11 mouse cellular contexts compared by ENCODE assay signal in the genomic region with DNA sequence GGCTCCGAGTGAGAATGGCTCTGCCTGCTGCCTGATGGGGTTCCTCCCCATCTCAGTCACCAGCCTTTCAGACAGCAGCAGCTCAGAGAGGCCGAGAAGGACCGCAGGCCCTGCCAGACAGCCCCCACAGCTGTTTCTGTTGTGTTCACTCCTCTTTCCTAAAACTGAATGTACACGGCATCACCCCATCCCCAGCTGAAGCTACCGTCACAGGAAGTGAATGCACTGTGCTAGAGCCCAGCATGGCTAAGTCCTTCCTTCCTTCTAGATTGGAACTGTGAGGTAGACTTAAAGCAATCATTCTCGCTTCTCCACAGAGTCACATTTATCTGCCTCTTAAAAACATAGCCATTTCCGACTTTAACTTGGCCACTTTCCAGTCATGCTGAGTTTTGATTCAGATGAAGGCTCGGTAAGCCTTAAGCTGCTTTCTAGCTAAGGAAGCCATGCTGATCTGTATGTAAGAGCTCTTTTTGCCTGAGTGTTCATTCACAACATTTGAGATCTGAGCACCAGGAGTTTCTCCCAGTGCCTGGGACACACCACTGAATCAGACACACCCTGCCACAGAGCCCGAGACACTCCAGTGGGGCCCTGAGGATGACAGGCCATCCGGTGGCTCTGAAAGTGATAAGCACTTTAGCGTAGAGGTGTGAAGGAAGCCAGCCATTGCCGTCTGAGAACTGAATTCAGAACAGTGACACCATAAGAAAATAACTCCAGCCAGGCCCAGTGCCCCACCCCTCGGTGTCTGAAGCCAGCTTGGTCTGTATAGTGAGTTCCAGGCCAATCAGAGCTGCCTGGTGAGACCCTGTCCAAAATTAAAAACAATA. TPM values are rescaled to one million over a fixed set of nuclear protein-coding genes. Genes with fewer than 3 reads are reported as not detected.
DNase-seq lines count a peak whose midpoint lies in the region; ATAC-seq and TF ChIP-seq lines count a peak whose summit lies in the region.
"Had no signal": no experiment of that assay in that cellular context is flagged by ENCODE, and none has a peak within 500 bp of the region (broad histone marks: within the 10 kb centered on the region; RNA-seq: fewer than 3 reads in every experiment).

No protein-coding gene starts in this region.

- H3K27me3 ChIP-seq in hindbrain, embryonic 12.5 days: no peaks in the 10 kb centered on the region
- no peaks in the 10 kb centered on the region for H3K27me3 ChIP-seq in hindbrain, embryonic 10.5 days (ENCODE audit: insufficient read depth, poor library complexity, severe bottlenecking)
- H3K27me3 ChIP-seq in limb, embryonic 14.5 days (ENCODE audit: control insufficient read depth, insufficient read depth, low read length): no peaks in the 10 kb centered on the region
- H3K27me3 ChIP-seq: liver, embryonic 12.5 days had no signal

- H3K36me3 ChIP-seq in hindbrain, embryonic 12.5 days: peaks cover 6% of the 10 kb centered on the region; the same call in 1 of the 2 replicates
- H3K36me3 ChIP-seq in hindbrain, embryonic 10.5 days: peaks cover 72% of the 10 kb centered on the region
- H3K36me3 ChIP-seq in limb, embryonic 14.5 days (ENCODE audit: control insufficient read depth, insufficient read depth, low read length): 0 out of 2 replicates have a peak, but pooled peaks cover 4% of the 10 kb centered on the region
- H3K36me3 ChIP-seq: liver, embryonic 12.5 days had no signal

- no peaks in the 10 kb centered on the region for H3K9me3 ChIP-seq in hindbrain, embryonic 12.5 days (replicated peaks)
- no peaks in the 10 kb centered on the region for H3K9me3 ChIP-seq in hindbrain, embryonic 10.5 days
- H3K9me3 ChIP-seq in limb, embryonic 14.5 days (ENCODE audit: control insufficient read depth, low read length): no peaks in the 10 kb centered on the region
- H3K9me3 ChIP-seq: liver, embryonic 12.5 days had no signal

- no peak for DNase-seq in hindbrain, embryonic 10.5 days (ENCODE audit: low spot score)
- DNase-seq in brain, adult 2 months (ENCODE audit: low read depth, low spot score): peak; percentile 36
- peak; percentile 53 for DNase-seq in limb, embryonic 14.5 days (ENCODE audit: low spot score)
- no peak for DNase-seq in adrenal gland, adult 8-10 months
- DNase-seq in right cerebral cortex, adult 18-20 months: no peak

- WGBS in hindbrain, embryonic 12.5 days: 78% methylated on average over 13 of the region's 13 CpGs
- 82% methylated on average over 13 of the region's 13 CpGs for WGBS in hindbrain, embryonic 10.5 days
- 53% methylated on average over 13 of the region's 13 CpGs for WGBS in limb, embryonic 14.5 days

- H3K9ac ChIP-seq in hindbrain, embryonic 12.5 days: no peak overlapping the region
- no peak overlapping the region; the same call in 1 of the 2 replicates for H3K9ac ChIP-seq in limb, embryonic 14.5 days (ENCODE audit: low read depth, low read length, severe bottlenecking)
- H3K9ac ChIP-seq: liver, embryonic 12.5 days had no signal

- peaks cover 16% of the 10 kb centered on the region for H3K4me1 ChIP-seq in hindbrain, embryonic 12.5 days
- peaks cover 12% of the 10 kb centered on the region for H3K4me1 ChIP-seq in hindbrain, embryonic 10.5 days (replicated peaks)
- H3K4me1 ChIP-seq in limb, embryonic 14.5 days (ENCODE audit: control insufficient read depth, insufficient read depth, low read length): peaks cover 21% of the 10 kb centered on the region

- no peak for TF ChIP-seq POLR2A in limb, embryonic 14.5 days (IDR thresholded peaks at IDR 0.05; ENCODE audit: borderline replicate concordance, extremely low read depth, insufficient read depth, insufficient read length)

- ATAC-seq in hindbrain, embryonic 12.5 days (ENCODE audit: low FRiP score): 0 out of 2 replicates have a peak, but pooled peaks have one; percentile 3
- peak; percentile 77 for ATAC-seq in common myeloid progenitor, adult 5-6 weeks (replicated peaks; ENCODE audit: low read depth, poor library complexity, severe bottlenecking)
- ATAC-seq in limb, embryonic 14.5 days (ENCODE audit: low FRiP score, low read depth): no peak
- ATAC-seq: activated CD4-positive, CD25-positive, alpha-beta regulatory T cell, adult 4 months; liver, embryonic 12.5 days had no signal

- no peak overlapping the region for H3K4me2 ChIP-seq in hindbrain, embryonic 12.5 days (replicated peaks)
- H3K4me2 ChIP-seq in limb, embryonic 14.5 days (replicated peaks; ENCODE audit: low read depth, low read length, severe bottlenecking): no peak overlapping the region
- H3K4me2 ChIP-seq: liver, embryonic 12.5 days had no signal

- H3K4me3 ChIP-seq in hindbrain, embryonic 12.5 days: no peak overlapping the region
- no peak overlapping the region for H3K4me3 ChIP-seq in hindbrain, embryonic 10.5 days
- no peak overlapping the region for H3K4me3 ChIP-seq in limb, embryonic 14.5 days (replicated peaks; ENCODE audit: low read length)
- H3K4me3 ChIP-seq: layer of hippocampus, adult 2 months; liver, embryonic 12.5 days had no signal

- peak overlapping the region; percentile 52 for H3K27ac ChIP-seq in hindbrain, embryonic 12.5 days
- no peak overlapping the region for H3K27ac ChIP-seq in hindbrain, embryonic 10.5 days
- peak overlapping the region; percentile 33; the same call in 1 of the 2 replicates for H3K27ac ChIP-seq in limb, embryonic 14.5 days (replicated peaks; ENCODE audit: low read depth, low read length)
- H3K27ac ChIP-seq: layer of hippocampus, adult 2 months; liver, embryonic 12.5 days had no signal

RNA-seq across cellular contexts. Expression of gene Slc10a6, which starts 33.6 kb away (rescaled TPM):
- polyA plus RNA-seq in hindbrain, embryonic 12.5 days (2016; fragmentation: Nextera tagmentation; extraction: Ambion mirVana): 0.21 and 0.26 TPM in 2 replicates
- 0.15 and 0.25 TPM in 2 replicates for polyA plus RNA-seq in hindbrain, embryonic 10.5 days (2016; fragmentation: Nextera tagmentation; extraction: Ambion mirVana)
- total RNA-seq in common myeloid progenitor, adult 5-6 weeks (2017): not detected in 2 replicates
- 0.45 and 0.47 TPM in 2 replicates for polyA plus RNA-seq in limb, embryonic 14.5 days (2012; rRNA removed)
- 0.82 and 0.89 TPM in 2 replicates for polyA plus RNA-seq in limb, embryonic 14.5 days (2014; fragmentation: Nextera tagmentation; extraction: Ambion mirVana)
- 1 to 10 TPM; 1.2 to 3.6 (median 1.9) TPM for total RNA-seq in adrenal gland, adult 8-10 months (2022)
- total RNA-seq: monocyte, adult 5-6 weeks had no signal
- polyA plus RNA-seq: activated CD4-positive, CD25-positive, alpha-beta regulatory T cell, adult 4 months; liver, embryonic 12.5 days had no signal

Comparison
In these comparisons a context has a peak if more than half of its experiments do, and no peak if none do; other contexts are left out.
1. DNase-seq: peak in brain, adult 2 months (single experiment) and limb, embryonic 14.5 days (single experiment); none in hindbrain, embryonic 10.5 days (single experiment), adrenal gland, adult 8-10 months (single experiment) and right cerebral cortex, adult 18-20 months (single experiment).